28 mouse cellular contexts compared by ENCODE assay signal in the genomic region with DNA sequence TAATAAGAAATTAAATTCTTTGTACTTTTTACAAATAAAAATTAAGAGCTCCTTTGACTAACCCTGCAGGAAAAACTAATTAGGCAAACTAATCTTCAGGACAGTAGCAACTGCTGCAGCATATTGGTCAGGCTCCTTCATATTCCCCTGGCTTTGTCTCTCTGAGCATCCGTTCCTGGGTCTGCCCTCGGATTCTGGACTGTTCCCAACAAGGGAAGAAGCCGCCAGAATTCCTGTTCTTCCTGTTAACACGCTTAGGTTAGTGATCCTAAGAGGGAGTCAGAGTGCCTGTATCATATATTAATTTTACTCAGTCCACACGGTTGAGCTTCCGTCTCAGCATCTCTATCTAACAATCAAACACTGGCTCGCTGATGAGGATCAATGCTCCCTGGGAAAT.
"Had no signal": no experiment of that assay in that cellular context is flagged by ENCODE, and none has a peak within 500 bp of the region (broad histone marks: within the 10 kb centered on the region; RNA-seq: fewer than 3 reads in every experiment).

No protein-coding gene starts in this region.

- DNase-seq: left cerebral cortex, postnatal 4 days; liver; liver, embryonic 13.5 days; liver, postnatal 0 days; lung, adult 18-20 months; lung, adult 2 months; lung, embryonic 14.5 days; lung, postnatal 10 days; lung, postnatal 14 days; lung, postnatal 36 days; lung, postnatal 4 days; midbrain, embryonic 14.5 days had no signal

- H3K27ac ChIP-seq: limb, embryonic 10.5 days; limb, embryonic 12.5 days; limb, embryonic 13.5 days; limb, embryonic 15.5 days; liver, embryonic 12.5 days; liver, embryonic 13.5 days; liver, embryonic 14.5 days; liver, embryonic 15.5 days; lung, embryonic 15.5 days; macrophage; midbrain, embryonic 10.5 days; midbrain, embryonic 12.5 days; midbrain, embryonic 13.5 days; midbrain, embryonic 15.5 days; neural tube, embryonic 12.5 days had no signal

- H3K4me1 ChIP-seq: limb, embryonic 10.5 days; limb, embryonic 12.5 days; limb, embryonic 13.5 days; limb, embryonic 15.5 days; liver, embryonic 12.5 days; liver, embryonic 13.5 days; liver, embryonic 15.5 days; lung, embryonic 15.5 days; megakaryocyte, embryonic 14.5 days; midbrain, embryonic 10.5 days; midbrain, embryonic 12.5 days; midbrain, embryonic 13.5 days; midbrain, embryonic 15.5 days; neural tube, embryonic 12.5 days had no signal

- H3K4me3 ChIP-seq: limb, embryonic 10.5 days; limb, embryonic 12.5 days; limb, embryonic 13.5 days; limb, embryonic 15.5 days; liver, embryonic 12.5 days; liver, embryonic 13.5 days; liver, embryonic 15.5 days; lung, embryonic 15.5 days; megakaryocyte, embryonic 14.5 days; midbrain, embryonic 10.5 days; midbrain, embryonic 12.5 days; midbrain, embryonic 13.5 days; midbrain, embryonic 15.5 days; myocyte; neural tube, embryonic 12.5 days had no signal

- H3K27me3 ChIP-seq: limb, embryonic 12.5 days; limb, embryonic 13.5 days; limb, embryonic 15.5 days; liver, embryonic 12.5 days; liver, embryonic 13.5 days; liver, embryonic 15.5 days; lung, embryonic 15.5 days; megakaryocyte, embryonic 14.5 days; midbrain, embryonic 12.5 days; midbrain, embryonic 13.5 days; midbrain, embryonic 15.5 days; neural tube, embryonic 12.5 days had no signal
